Mouse (Mus musculus): ENCODE measurements at regions not wholly inside any gene's neighbourhood (a gene's known extent, or its start where the extent isn't known, plus 50 kb on each side); places are given as distances from the start of the nearest gene placed in this dataset.

- no peak for ATAC-seq (ENCODE audit: low FRiP score, low read depth)
- no peak overlapping the region for H3K4me3 ChIP-seq
- H3K9ac ChIP-seq: no peak overlapping the region
- no peaks in the 10 kb centered on the region for H3K4me1 ChIP-seq
- H3K27me3 ChIP-seq: no peaks in the 10 kb centered on the region
- H3K36me3 ChIP-seq: no peaks in the 10 kb centered on the region
- 6% methylated on average over 13 of the region's 13 CpGs for WGBS
- no peak overlapping the region for H3K27ac ChIP-seq
- no peaks in the 10 kb centered on the region for H3K9me3 ChIP-seq
- no peak overlapping the region for H3K4me2 ChIP-seq (replicated peaks)
These were observed 110.5 kb downstream of the Rergl start for GRCm38 (mm10) chr6:139391307-139391706.

GRCm38 (mm10) chr6:139350939-139351338, 150.8 kb downstream of the Rergl start:
- Histone ChIP-seq H3K36me3 (no peaks in the 10 kb centered on the region), H3K27ac (no peak overlapping the region), H3K27me3 (no peaks in the 10 kb centered on the region), H3K9me3 (no peaks in the 10 kb centered on the region), H3K4me1 (no peaks in the 10 kb centered on the region), H3K4me3 (no peak overlapping the region), H3K9ac (no peak overlapping the region), H3K4me2 (replicated peaks) (no peak overlapping the region)
- WGBS: 88% methylated on average over 2 of the region's 2 CpGs
- ATAC-seq (ENCODE audit: low FRiP score, low read depth): no peak

GRCm38 (mm10) chr6:139325226-139325625, 176.6 kb downstream of the Rergl start:
- Histone ChIP-seq H3K9ac (no peak overlapping the region), H3K27me3 (no peaks in the 10 kb centered on the region), H3K4me3 (no peak overlapping the region), H3K36me3 (no peaks in the 10 kb centered on the region), H3K4me2 (replicated peaks) (no peak overlapping the region), H3K4me1 (no peaks in the 10 kb centered on the region), H3K27ac (no peak overlapping the region), H3K9me3 (no peaks in the 10 kb centered on the region)
- no peak for ATAC-seq (ENCODE audit: low FRiP score, low read depth)
- 76% methylated on average over 7 of the region's 7 CpGs for WGBS

GRCm38 (mm10) chr6:139307651-139308050, 194.1 kb downstream of the Rergl start:
- Histone ChIP-seq H3K9me3 (no peaks in the 10 kb centered on the region), H3K9ac (no peak overlapping the region), H3K4me1 (no peaks in the 10 kb centered on the region), H3K27ac (no peak overlapping the region), H3K36me3 (no peaks in the 10 kb centered on the region), H3K27me3 (no peaks in the 10 kb centered on the region), H3K4me2 (replicated peaks) (no peak overlapping the region), H3K4me3 (no peak overlapping the region)
- 60% methylated on average over 5 of the region's 5 CpGs for WGBS
- ATAC-seq (ENCODE audit: low FRiP score, low read depth): no peak

- no peak overlapping the region for H3K27ac ChIP-seq
- no peak overlapping the region for H3K9ac ChIP-seq
- no peaks in the 10 kb centered on the region for H3K4me1 ChIP-seq
- ATAC-seq (ENCODE audit: low FRiP score, low read depth): no peak
- no peaks in the 10 kb centered on the region for H3K36me3 ChIP-seq
- WGBS: 90% methylated on average over 2 of the region's 2 CpGs
- H3K4me2 ChIP-seq (replicated peaks): no peak overlapping the region
- no peaks in the 10 kb centered on the region for H3K27me3 ChIP-seq
- H3K9me3 ChIP-seq: no peaks in the 10 kb centered on the region
- H3K4me3 ChIP-seq: no peak overlapping the region
These were observed 197.5 kb downstream of the Rergl start for GRCm38 (mm10) chr6:139304306-139304705.

GRCm38 (mm10) chr6:139295701-139296100, 206.1 kb downstream of the Rergl start:
- H3K9ac ChIP-seq: no peak overlapping the region
- H3K36me3 ChIP-seq: no peaks in the 10 kb centered on the region
- no peak overlapping the region for H3K27ac ChIP-seq
- H3K27me3 ChIP-seq: no peaks in the 10 kb centered on the region
- WGBS: 72% methylated on average over 2 of the region's 2 CpGs
- H3K4me1 ChIP-seq: no peaks in the 10 kb centered on the region
- no peak for ATAC-seq (ENCODE audit: low FRiP score, low read depth)
- no peak overlapping the region for H3K4me3 ChIP-seq
- H3K4me2 ChIP-seq (replicated peaks): no peak overlapping the region
- no peaks in the 10 kb centered on the region for H3K9me3 ChIP-seq

GRCm38 (mm10) chr6:139279093-139279492, 222.7 kb downstream of the Rergl start:
- H3K4me2 ChIP-seq (replicated peaks): no peak overlapping the region
- H3K36me3 ChIP-seq: no peaks in the 10 kb centered on the region
- H3K9ac ChIP-seq: no peak overlapping the region
- H3K9me3 ChIP-seq: no peaks in the 10 kb centered on the region
- no peak for ATAC-seq (ENCODE audit: low FRiP score, low read depth)
- 68% methylated on average over 4 of the region's 4 CpGs for WGBS
- H3K4me1 ChIP-seq: no peaks in the 10 kb centered on the region
- H3K27ac ChIP-seq: no peak overlapping the region
- no peaks in the 10 kb centered on the region for H3K27me3 ChIP-seq
- H3K4me3 ChIP-seq: no peak overlapping the region

- H3K4me1 ChIP-seq: no peaks in the 10 kb centered on the region
- no peak overlapping the region for H3K4me3 ChIP-seq
- no peak for ATAC-seq (ENCODE audit: low FRiP score, low read depth)
- no peaks in the 10 kb centered on the region for H3K9me3 ChIP-seq
- H3K27me3 ChIP-seq: no peaks in the 10 kb centered on the region
- H3K27ac ChIP-seq: no peak overlapping the region
- H3K36me3 ChIP-seq: no peaks in the 10 kb centered on the region
- no peak overlapping the region for H3K9ac ChIP-seq
- WGBS: 45% methylated on average over 3 of the region's 3 CpGs
- no peak overlapping the region for H3K4me2 ChIP-seq (replicated peaks)
These were observed 226.3 kb downstream of the Rergl start for GRCm38 (mm10) chr6:139275512-139275911.

- Histone ChIP-seq H3K4me1 (no peaks in the 10 kb centered on the region), H3K4me3 (no peak overlapping the region), H3K9me3 (no peaks in the 10 kb centered on the region), H3K27ac (no peak overlapping the region), H3K4me2 (replicated peaks) (no peak overlapping the region), H3K9ac (no peak overlapping the region), H3K36me3 (no peaks in the 10 kb centered on the region), H3K27me3 (no peaks in the 10 kb centered on the region)
- ATAC-seq (ENCODE audit: low FRiP score, low read depth): no peak
- 94% methylated on average over 4 of the region's 4 CpGs for WGBS
These were observed 248.1 kb downstream of the Rergl start for GRCm38 (mm10) chr6:139253704-139254103.

GRCm38 (mm10) chr6:139248920-139249547, 252.7 kb downstream of the Rergl start:
- ATAC-seq (ENCODE audit: low FRiP score, low read depth): peak; percentile 70; the same call in 1 of the 2 replicates
- H3K27ac ChIP-seq: no peak overlapping the region
- 31% methylated on average over 11 of the region's 11 CpGs for WGBS
- H3K4me2 ChIP-seq (replicated peaks): peak overlapping the region; percentile 12; the same call in 1 of the 2 replicates
- H3K9me3 ChIP-seq: no peaks in the 10 kb centered on the region
- H3K27me3 ChIP-seq: no peaks in the 10 kb centered on the region
- no peaks in the 10 kb centered on the region for H3K36me3 ChIP-seq
- no peak overlapping the region for H3K9ac ChIP-seq
- no peak overlapping the region for H3K4me3 ChIP-seq
- H3K4me1 ChIP-seq: peaks cover 4% of the 10 kb centered on the region; the same call in 1 of the 2 replicates

- WGBS: 74% methylated on average over 1 of the region's 1 CpGs
- H3K4me1 ChIP-seq: no peaks in the 10 kb centered on the region
- H3K9me3 ChIP-seq: no peaks in the 10 kb centered on the region
- no peaks in the 10 kb centered on the region for H3K27me3 ChIP-seq
- no peaks in the 10 kb centered on the region for H3K36me3 ChIP-seq
- no peak for ATAC-seq (ENCODE audit: low FRiP score, low read depth)
- H3K27ac ChIP-seq: no peak overlapping the region
- no peak overlapping the region for H3K9ac ChIP-seq
- no peak overlapping the region for H3K4me2 ChIP-seq (replicated peaks)
- no peak overlapping the region for H3K4me3 ChIP-seq
These were observed 275.6 kb downstream of the Rergl start for GRCm38 (mm10) chr6:139226127-139226526.

- no peaks in the 10 kb centered on the region for H3K4me1 ChIP-seq
- WGBS: 68% methylated on average over 3 of the region's 3 CpGs
- H3K36me3 ChIP-seq: no peaks in the 10 kb centered on the region
- no peak overlapping the region for H3K4me3 ChIP-seq
- no peaks in the 10 kb centered on the region for H3K27me3 ChIP-seq
- no peaks in the 10 kb centered on the region for H3K9me3 ChIP-seq
- no peak overlapping the region for H3K27ac ChIP-seq
- no peak overlapping the region for H3K9ac ChIP-seq
- ATAC-seq (ENCODE audit: low FRiP score, low read depth): no peak
- no peak overlapping the region for H3K4me2 ChIP-seq (replicated peaks)
These were observed 287.3 kb downstream of the Rergl start for GRCm38 (mm10) chr6:139214488-139214887.

GRCm38 (mm10) chr6:139210256-139210655, 291.5 kb downstream of the Rergl start:
- no peaks in the 10 kb centered on the region for H3K9me3 ChIP-seq
- no peak overlapping the region for H3K4me2 ChIP-seq (replicated peaks)
- H3K27ac ChIP-seq: no peak overlapping the region
- no peaks in the 10 kb centered on the region for H3K4me1 ChIP-seq
- no peaks in the 10 kb centered on the region for H3K36me3 ChIP-seq
- WGBS: 47% methylated on average over 2 of the region's 2 CpGs
- no peak overlapping the region for H3K9ac ChIP-seq
- H3K27me3 ChIP-seq: no peaks in the 10 kb centered on the region
- ATAC-seq (ENCODE audit: low FRiP score, low read depth): no peak
- no peak overlapping the region for H3K4me3 ChIP-seq

Measured in limb, embryonic 13.5 days (tissue).